Mouse (Mus musculus): ENCODE measurements around the gene Acbd5. TPM values are rescaled to one million over a fixed set of nuclear protein-coding genes. Genes with fewer than 3 reads are reported as not detected.

Gene Acbd5
- polyA plus RNA-seq, 1 experiment: 48.8 TPM

DNA sequence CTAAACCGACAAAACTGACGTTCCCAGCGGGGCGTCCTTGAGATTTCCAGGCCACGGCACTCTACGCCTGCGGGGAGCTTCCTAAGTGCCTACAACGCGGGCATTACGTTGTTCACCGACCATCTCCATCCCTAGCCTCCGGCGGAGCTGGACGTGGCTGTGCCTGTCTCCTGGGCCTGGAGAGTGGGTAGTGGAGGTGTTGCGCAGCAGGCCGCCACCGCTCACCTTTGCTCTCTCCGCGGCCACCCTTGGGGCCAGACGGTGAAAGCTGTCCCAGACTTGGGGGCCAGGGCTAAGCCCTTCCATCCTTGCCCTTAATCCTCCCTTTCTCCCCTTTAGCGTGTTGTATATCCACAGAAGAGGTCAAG, 387 bp downstream of the Acbd5 start:
- DNase-seq (ENCODE audit: extremely low spot score in 1 of 2, low spot score in 1 of 2): no peak

DNA sequence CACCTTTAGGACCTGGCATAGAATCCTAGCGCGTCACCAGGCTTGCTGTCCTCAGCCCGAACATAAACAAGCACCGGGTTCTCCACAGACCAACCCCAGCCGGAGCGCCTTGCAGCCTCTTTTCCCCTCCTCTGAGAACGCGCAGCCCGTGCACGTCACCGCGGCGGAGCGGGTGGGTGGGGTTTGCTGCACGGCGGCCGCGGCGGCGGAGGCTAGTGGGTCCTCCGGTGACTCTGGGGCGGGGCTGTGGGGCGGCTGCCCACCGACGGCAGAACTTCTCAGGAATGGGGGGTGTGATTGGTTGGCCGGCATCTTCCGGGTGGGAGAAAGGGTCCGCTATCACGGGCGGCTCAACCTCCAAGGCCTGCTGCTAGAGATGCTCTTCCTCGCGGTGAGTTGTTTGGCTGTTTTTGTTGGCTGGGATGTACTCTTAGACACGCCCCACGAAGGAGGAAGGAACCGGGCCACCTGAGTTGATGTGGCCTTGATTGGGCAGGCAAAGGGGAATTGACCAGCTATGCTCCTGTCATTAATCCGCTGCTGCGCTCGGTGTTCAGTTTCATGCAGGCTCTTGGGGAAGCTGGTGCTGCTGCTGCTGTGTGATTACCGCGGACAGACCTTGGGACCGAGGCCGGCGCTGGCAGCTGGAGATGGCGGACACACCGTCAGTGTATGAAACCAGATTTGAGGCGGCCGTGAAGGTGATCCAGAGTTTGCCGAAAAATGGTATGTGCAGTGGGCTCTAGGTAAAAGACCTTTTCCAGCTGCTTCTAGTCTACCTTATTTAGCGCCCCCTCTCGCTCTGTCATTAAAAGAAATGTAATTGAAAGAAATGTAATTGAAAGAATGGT, 1.2 kb downstream of the Acbd5 start:
- peak; percentile 91 to 95 for DNase-seq (ENCODE audit: extremely low spot score in 1 of 2, low spot score in 1 of 2)

DNA sequence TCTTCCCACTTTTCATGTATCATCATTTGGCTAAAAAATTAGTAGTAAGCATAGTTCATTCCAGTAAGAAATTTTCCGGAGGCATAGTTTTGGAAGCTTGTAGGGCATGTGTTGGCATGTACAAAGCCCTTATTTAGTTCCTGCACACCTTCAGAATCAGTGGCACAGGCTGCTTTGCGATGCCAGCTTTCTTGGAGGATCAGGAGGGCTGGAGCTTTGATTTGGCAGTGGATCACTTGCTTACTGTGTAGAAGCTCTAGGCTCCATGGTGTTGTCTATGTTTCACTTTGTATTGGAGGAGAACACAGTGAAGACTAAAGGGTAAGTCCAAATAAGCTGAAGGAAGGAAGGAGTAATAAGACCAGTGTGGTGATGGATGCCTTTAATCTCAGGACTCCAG, 2.5 kb downstream of the Acbd5 start:
- DNase-seq (ENCODE audit: extremely low spot score in 1 of 2, low spot score in 1 of 2): no peak

DNA sequence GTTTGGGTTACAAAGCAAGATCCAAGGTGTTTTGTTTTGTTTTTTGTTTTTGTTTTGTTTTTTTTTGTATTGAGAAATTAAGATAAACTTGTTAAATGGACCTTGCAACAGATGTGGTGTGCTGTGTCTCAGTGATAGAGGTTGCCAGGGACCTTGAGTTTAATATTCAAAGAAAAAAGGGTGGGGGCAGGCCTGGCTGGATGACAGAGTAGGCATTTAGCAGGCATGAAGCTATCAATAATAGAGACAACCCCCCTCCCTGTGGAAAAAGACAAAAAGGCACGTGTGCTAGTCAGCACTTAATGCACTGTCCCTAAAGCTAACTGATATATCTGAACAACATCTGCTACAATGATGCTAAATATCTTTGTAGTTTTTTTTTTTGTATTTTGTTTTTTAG, 3.4 kb downstream of the Acbd5 start:
- no peak for DNase-seq (ENCODE audit: extremely low spot score in 1 of 2, low spot score in 1 of 2)

DNA sequence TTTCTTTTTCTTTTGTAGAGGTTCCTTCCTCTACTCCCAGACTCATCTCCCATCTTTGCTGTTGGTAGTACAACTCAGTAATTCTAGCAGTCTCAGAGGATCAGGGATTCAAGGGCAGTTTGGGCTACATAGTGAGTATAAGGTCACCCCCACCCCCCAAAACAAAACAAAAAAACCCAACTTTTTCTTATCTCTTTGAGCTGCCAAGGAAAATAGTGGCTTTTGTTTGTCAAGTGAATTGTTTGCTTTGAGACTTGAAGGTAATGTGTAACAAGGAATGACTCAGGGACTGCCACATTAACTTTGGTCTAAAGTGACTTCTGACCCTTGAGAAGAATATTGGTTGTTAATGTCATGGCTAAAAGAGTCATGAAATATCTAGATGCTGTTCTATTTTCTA, 7.9 kb downstream of the Acbd5 start:
- DNase-seq (ENCODE audit: extremely low spot score in 1 of 2, low spot score in 1 of 2): no peak

DNA sequence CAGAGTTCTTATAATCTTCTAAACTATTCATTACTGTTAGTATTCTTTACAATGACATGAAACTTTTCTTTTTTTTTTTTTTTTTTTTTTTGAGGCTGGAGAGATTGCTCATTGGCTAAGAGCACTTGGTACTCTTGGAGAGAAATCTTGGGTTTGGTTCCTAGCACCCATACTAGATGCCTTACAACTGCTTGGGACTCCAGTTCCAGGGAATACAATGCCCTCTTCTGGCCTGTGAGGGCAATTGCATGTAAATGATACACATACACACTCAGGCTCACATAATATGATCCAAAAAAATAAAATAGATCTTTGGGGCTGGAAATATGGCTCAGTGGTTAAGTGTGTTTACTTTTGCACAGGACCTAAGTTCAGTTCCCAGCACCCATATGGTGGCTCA, 8.8 kb downstream of the Acbd5 start:
- no peak for DNase-seq (ENCODE audit: extremely low spot score in 1 of 2, low spot score in 1 of 2)

DNA sequence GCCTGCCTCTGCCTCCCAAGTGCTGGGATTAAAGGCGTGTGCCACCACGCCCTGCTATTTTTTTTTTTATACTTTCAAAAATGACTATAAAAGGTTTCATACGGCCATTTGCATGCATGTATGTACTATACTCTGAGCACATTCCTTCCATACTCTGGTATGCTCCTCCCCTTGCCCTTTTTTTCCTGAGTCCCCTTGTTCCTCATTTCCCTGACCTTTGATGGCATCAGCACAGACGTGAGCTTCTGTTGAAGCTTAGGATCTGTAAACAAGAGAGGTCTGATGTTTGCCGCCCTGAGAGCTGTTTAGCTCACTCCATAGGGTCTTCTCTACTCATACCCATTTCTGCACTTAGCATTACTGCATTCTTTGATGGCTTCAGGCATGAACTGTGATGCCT, 9.7 kb downstream of the Acbd5 start:
- no peak for DNase-seq (ENCODE audit: extremely low spot score in 1 of 2, low spot score in 1 of 2)

DNA sequence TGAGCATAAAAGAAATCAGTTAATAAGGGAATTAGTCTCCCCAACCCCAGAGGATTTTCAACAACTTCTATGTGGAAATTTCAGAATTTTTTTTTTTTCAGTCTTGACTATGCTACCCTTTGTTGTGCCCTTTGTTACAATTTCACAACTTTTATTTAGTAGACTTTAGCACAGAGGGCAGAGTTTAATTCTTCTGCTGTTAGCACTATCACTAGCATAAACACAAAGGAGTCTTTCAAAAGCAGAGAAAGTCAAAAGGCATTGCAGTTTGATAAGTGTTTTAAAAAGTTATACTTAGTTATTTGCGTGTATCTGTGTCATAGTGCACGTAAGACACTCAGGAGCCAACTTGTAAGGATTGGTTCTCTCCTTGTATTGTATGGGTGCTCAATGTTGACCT, 10.6 kb downstream of the Acbd5 start:
- no peak for DNase-seq (ENCODE audit: extremely low spot score in 1 of 2, low spot score in 1 of 2)

DNA sequence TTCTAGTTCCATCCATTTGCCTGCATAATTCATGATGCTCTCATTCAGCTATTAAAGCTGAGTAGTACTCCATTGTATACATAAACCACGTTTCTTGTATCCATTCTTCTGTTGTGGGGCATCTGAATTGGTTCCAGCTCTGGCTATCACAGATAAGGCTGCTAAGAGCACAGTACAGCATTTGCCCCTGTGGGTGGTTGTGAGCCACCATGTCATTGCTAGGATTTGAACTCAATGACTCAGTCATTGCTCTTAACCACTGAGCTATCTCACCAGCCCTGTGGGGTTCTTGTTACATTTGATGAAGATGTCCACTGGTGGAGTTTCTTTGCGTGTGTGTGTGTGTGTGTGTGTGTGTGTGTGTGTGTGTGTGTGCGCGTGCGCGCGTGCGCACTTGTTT, 16.6 kb downstream of the Acbd5 start:
- no peak for DNase-seq (ENCODE audit: extremely low spot score in 1 of 2, low spot score in 1 of 2)

DNA sequence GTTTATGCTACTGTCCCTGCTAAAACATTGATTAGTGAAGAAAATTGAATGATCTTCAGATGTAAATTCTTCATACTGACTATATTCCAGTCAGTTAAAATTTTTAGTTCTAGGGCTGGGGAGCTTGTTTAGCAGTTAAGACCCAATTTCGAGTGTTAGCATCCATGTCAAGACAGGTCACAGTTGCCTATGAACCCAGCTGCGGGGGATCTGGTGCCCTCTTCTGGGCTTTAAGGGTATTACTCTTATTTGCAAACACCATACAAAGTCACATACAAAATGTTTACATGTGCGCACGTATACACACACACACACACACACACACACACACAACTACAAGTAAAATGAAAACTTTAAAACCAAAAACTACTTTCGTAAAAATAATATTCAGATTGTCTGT, 24.2 kb downstream of the Acbd5 start:
- peak in 1 of 2 experiments; percentile 50 for DNase-seq (ENCODE audit: extremely low spot score in 1 of 2, low spot score in 1 of 2)

DNA sequence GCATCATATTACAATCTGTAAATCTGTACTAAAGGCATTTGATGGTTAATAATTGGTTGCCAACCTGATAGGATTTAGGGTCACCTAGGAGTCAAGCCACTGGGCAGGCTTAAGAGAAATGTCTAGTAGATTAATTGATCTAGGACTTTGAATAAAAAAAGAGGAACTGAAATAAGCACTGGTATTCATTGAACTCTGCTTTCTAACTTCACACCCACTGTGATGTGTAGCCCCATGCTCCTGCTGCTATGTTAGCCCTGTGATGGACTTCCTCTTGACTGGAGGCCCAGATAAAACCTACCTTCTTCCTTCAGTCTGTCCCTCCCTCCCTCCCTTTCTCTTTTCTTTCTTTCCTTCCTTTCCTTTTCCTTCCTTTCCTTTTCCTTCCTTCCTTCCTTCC, 29.1 kb downstream of the Acbd5 start:
- DNase-seq (ENCODE audit: extremely low spot score in 1 of 2, low spot score in 1 of 2): no peak

DNA sequence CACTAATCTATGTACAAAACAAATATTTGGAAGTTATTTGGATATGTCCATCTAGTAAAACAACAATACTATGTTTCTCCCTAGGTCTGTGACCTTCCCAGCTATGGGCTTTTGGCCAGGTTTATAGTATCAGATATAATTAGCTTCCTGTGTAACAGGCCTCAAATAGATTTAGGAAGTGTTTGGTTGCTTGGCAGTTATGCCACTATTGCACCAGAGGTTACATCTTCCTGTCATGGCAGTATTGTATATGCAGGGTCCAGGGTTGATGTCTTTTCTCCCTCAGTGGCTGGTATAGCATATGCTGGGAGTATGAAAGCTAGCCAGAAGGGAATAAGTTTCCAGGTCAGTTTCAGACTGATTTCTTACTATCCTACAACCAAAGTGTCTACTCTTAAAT, 34.3 kb downstream of the Acbd5 start:
- no peak for DNase-seq (ENCODE audit: extremely low spot score in 1 of 2, low spot score in 1 of 2)

DNA sequence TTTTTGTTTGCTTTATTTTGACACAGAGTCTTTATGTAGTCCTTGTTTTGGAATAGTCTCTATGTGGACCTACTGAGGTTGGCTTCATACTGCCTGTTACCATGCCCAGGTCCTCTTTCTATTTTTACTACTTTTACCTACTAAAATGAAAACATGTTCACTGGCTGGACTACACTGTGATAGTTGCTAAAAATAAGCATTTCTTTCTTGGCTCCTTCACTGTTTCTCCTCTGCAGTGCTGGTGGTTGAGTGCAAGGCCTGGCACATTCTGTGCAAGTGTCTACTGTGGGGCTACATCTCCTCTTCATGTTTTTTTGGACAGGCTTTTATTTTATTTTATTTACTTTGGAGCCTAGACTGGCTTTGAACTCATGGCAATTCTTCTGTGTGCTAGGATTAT, 51.6 kb downstream of the Acbd5 start:
- no peak for DNase-seq (ENCODE audit: extremely low spot score in 1 of 2, low spot score in 1 of 2)

DNA sequence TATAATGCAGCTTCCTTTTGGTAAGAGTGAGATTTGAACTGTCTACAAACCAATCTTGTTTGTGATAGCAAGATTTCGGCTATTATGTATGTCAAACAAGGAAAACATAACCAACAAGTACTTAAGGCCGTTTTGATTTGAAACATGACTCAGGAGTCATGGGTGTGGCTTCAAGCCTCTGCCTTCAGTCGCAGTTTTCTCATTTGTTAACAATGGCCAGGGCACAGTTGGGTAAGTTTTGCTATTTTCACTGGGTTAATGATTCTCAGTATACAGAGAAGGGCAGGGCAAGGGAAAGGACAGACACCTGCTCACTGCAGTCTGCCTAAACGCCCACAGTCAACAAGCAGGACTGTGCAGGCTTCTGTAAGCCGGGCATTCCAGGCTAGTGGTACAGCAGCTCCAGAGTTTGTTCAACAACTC, 87.2 kb downstream of the Acbd5 start:
- DNase-seq (ENCODE audit: extremely low spot score in 1 of 2, low spot score in 1 of 2): no peak

DNA sequence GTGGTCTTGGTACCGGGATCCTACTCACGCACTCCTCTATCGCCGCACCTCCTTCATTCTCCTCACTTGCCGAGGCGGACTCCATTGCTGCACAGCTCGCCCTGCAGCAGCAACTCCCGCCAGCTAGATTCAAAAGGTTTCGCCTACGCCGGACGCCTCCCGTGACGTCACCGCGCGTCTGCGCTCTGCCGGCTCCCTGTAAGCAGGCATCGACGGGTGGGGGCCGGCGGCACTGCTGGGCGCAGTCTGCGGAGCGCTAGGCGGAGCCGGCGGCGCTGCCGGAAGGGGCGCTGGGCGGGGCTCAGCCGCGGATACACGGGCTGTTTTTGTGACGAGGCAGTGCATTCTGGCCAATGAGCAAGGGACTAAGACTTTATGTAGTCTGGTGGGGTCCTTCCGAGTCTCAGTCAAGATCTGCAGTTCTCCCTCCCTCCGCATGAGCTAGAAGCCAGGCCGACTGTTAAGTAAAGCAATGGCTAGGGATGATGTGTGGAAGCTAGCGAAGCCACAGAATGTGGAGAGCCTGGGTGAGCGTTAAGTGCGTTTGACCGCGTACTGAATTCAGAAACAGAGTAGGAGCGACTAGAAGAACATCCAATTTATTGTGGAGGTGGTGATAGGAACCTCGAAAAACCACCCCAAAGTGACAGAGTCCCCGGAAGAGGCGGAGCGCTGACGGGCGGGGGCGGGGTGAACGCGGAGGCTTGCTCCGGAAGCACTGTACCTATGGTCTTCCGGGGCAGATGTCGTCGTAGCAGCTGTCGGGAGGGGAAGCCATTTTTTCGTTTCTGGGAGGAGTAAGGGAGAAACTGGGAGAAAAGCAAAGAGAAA, 88.0 kb downstream of the Acbd5 start, which contains the start of the genes Mastl and Yme1l1:
TSS of gene Mastl (minus strand) at position 248 of the 831 bp plus-strand sequence.
TSS of gene Yme1l1 (plus strand) at position 593 of the 831 bp plus-strand sequence.
- DNase-seq (ENCODE audit: extremely low spot score in 1 of 2, low spot score in 1 of 2): peak; percentile 96 to 97

DNA sequence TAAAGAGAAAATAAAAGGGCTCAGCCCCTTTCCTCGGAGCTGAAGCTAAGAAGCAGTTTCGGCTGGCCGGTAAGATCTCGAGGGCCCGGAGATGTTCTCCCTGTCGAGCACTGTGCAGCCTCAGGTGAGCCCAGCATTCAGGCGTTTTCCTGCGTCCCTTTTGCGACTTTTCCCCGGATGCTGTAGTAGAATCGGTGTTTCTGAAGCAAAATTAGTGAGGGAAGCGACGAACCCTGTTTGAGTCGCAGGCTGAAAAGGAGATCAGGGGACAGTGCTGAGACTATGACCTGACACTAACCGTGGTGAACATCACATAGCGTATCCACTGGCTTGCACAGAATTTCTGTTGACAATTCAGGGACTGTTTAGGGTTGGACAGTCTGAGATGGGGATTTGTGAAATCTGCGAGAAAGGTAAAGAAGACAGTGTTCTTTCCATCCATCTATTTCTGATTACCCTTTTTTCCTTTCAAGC, 88.7 kb downstream of the Acbd5 start:
- DNase-seq (ENCODE audit: extremely low spot score in 1 of 2, low spot score in 1 of 2): no peak

Other genes starting within 250 kb of the Acbd5 start
- 20.9 and 22.7 TPM in 2 replicates for gene Pdss1, start 172.6 kb upstream of the Acbd5 start, polyA plus RNA-seq (2012; rRNA removed)
- 114 and 117 TPM in 2 replicates for gene Abi1, start 27.9 kb upstream of the Acbd5 start, polyA plus RNA-seq (2012; rRNA removed)
- gene Mastl, start 87.9 kb downstream of the Acbd5 start, polyA plus RNA-seq (2012; rRNA removed): 0.46 and 0.54 TPM in 2 replicates
- gene Yme1l1, start 88.2 kb downstream of the Acbd5 start, polyA plus RNA-seq (2012; rRNA removed): 32.2 and 39.0 TPM in 2 replicates
- 0.17 and 0.32 TPM in 2 replicates for gene 4931423N10Rik, start 139.3 kb downstream of the Acbd5 start, polyA plus RNA-seq (2012; rRNA removed)

All from frontal cortex, adult 2 months (tissue).